Mouse (Mus musculus): ENCODE results near the gene Dgcr2. TPM values are rescaled to one million over a fixed set of nuclear protein-coding genes. Genes with fewer than 3 reads are reported as not detected.

Dgcr2 gene
- polyA plus RNA-seq, 1 experiment, result 152 TPM

DNA sequence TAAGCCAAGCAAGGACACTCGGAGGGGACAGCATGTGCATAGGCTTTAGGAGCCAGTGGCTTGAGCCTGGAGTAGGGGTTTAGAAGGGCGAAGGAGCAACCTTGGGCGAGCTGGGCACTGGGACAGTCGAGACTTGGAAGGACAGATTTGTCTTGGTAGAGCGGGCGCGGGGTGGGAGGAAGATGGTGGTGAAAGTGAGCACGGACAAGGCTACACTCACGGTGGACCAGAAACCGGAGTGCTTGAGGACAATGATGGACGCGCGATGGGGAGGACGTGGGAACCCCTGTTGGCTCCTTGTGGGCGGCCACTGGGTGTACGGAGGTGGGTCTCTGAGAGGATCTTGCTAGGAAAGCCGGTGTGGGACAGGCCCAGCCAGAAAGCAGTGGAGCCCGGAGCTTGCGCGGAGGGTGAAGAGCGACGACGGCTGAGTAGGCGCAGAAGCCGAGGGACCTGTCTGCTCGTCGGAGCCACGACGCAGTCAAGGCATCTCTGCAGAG, 100.5 kb downstream of the Dgcr2 start:
- Histone ChIP-seq H3K36me3 (ENCODE audit: control insufficient read depth, insufficient read depth, low read length) (no peaks in the 10 kb centered on the region; the same call in 1 of the 2 replicates), H3K4me3 (ENCODE audit: low read depth, low read length) (peak overlapping the region; percentile 64), H3K27me3 (ENCODE audit: control insufficient read depth, insufficient read depth, low read length) (peaks cover 56% of the 10 kb centered on the region), H3K4me1 (ENCODE audit: control insufficient read depth, insufficient read depth, insufficient read length, low read length) (peaks cover 14% of the 10 kb centered on the region), H3K27ac (ENCODE audit: insufficient read depth, low read depth, low read length) (peak overlapping the region; percentile 41)
- 11% methylated on average over 29 of the region's 29 CpGs for WGBS
- TF ChIP-seq CTCF (IDR thresholded peaks at IDR 0.05; ENCODE audit: extremely low read depth, insufficient read length, insufficient replicate concordance, low read depth, low read length), result no peak
- no peak for TF ChIP-seq POLR2A (IDR thresholded peaks at IDR 0.05; ENCODE audit: low read depth, low read length)

DNA sequence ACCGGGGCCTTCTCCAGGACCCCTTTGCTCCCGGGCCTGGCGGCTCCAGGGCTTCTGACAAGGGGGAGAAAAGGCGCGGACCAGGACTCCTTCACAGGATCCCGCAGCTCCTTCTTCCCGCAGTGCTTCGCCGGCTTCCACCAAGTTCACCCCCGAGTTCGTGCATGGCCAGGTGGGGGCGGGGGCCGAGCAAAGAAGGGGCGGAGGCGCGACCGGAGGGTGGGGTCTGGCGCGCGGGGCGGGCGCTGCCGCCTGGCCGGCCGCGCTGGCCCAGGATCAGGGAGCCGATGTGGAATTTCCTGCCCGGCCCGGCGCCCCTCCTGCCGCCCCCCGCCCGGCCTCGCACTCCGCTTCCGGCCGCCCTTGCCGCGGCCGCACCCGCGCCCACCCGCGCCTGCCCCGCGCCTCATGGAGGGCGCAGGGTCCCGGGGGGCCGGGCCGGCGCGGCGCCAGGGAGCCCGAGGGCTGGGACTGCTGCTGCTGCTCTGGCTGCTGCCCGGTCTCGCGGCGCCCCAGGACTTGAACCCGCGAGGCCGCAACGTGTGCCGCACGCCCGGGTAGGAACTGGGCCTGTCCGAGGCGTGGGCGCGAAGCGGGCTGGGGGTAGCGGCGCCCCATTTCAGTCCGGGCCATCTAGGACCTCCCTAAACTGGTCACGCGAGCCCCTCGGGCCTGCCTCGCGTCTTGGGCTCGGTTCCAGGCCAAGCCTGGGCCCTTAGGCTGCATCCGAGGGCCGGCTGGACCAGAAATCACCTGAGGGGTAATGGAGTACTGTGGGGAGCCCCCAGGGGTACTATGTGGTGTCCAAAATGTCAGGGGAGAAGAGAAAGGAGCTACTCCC, 101.2 kb downstream of the Dgcr2 start, which contains the start of gene Scarf2:
Gene Scarf2, plus strand, starts transcription at position 312 of the 841 bp plus-strand sequence.
- Histone ChIP-seq H3K4me1 (ENCODE audit: control insufficient read depth, insufficient read depth, insufficient read length, low read length) (0 out of 2 replicates have a peak, but pooled peaks cover 9% of the 10 kb centered on the region), H3K27ac (ENCODE audit: insufficient read depth, low read depth, low read length) (peak within 1 kb of the TSS; percentile 41), H3K27me3 (ENCODE audit: control insufficient read depth, insufficient read depth, low read length) (peaks cover 51% of the 10 kb centered on the region), H3K36me3 (ENCODE audit: control insufficient read depth, insufficient read depth, low read length) (peaks cover 7% of the 10 kb centered on the region), H3K4me3 (ENCODE audit: low read depth, low read length) (peak within 1 kb of the TSS; percentile 64)
- WGBS, result 5% methylated on average over 81 of the region's 81 CpGs
- TF ChIP-seq POLR2A (IDR thresholded peaks at IDR 0.05; ENCODE audit: low read depth, low read length) (no peak), CTCF (IDR thresholded peaks at IDR 0.05; ENCODE audit: extremely low read depth, insufficient read length, insufficient replicate concordance, low read depth, low read length) (no peak)

DNA sequence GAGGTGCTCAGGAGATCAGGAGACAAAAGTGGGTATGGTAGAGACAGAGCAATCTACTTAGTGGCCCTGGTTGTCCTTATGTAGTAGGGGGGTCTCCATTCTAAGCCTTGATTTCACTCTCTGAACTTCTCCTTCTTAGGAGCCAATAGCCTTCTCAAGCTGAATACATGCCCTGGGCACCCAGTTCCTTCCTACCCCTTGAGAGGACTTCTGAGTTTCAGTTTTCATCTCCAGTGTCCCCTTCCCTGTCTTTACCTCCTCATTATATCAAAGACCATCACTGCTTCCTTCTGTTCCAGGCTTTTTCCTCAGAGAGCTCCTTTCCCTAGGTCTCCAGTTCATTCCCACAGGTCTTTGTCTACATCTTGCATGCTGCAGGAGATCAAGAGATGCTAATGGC, 101.8 kb downstream of the Dgcr2 start:
- TF ChIP-seq CTCF (IDR thresholded peaks at IDR 0.05; ENCODE audit: extremely low read depth, insufficient read length, insufficient replicate concordance, low read depth, low read length), result no peak
- 0 out of 2 replicates have a peak, but pooled peaks cover 9% of the 10 kb centered on the region for H3K4me1 ChIP-seq (ENCODE audit: control insufficient read depth, insufficient read depth, insufficient read length, low read length)
- H3K36me3 ChIP-seq (ENCODE audit: control insufficient read depth, insufficient read depth, low read length), result peaks cover 10% of the 10 kb centered on the region
- H3K27ac ChIP-seq (ENCODE audit: insufficient read depth, low read depth, low read length), result no peak overlapping the region
- H3K4me3 ChIP-seq (ENCODE audit: low read depth, low read length), result peak overlapping the region; percentile 64; the same call in 1 of the 2 replicates
- H3K27me3 ChIP-seq (ENCODE audit: control insufficient read depth, insufficient read depth, low read length), result peaks cover 44% of the 10 kb centered on the region

DNA sequence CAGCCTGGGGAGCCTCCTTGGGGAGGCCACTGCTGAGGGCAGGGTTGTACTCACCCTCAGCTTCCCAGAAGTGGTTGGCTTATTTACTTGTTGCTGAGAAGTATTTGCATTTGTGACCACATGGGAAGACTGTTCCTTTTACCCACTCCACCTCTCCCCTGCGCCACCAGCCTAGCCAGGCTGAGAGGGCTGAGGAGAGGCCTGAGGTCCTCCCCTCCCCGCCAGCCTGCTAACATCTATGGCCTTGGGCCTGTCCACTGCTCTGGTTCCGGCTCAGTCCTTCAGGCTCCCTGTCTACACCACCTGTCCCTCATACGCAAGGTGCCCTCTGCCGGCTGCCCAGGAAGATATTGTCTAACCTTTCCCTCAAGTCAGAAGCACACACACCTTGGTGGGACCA, 102.7 kb downstream of the Dgcr2 start:
- H3K4me3 ChIP-seq (ENCODE audit: low read depth, low read length), result no peak overlapping the region
- TF ChIP-seq CTCF (IDR thresholded peaks at IDR 0.05; ENCODE audit: extremely low read depth, insufficient read length, insufficient replicate concordance, low read depth, low read length) (no peak), POLR2A (IDR thresholded peaks at IDR 0.05; ENCODE audit: low read depth, low read length) (no peak)
- H3K36me3 ChIP-seq (ENCODE audit: control insufficient read depth, insufficient read depth, low read length), result peaks cover 13% of the 10 kb centered on the region
- 68% methylated on average over 5 of the region's 5 CpGs for WGBS
- H3K27me3 ChIP-seq (ENCODE audit: control insufficient read depth, insufficient read depth, low read length), result peaks cover 39% of the 10 kb centered on the region
- 0 out of 2 replicates have a peak, but pooled peaks cover 9% of the 10 kb centered on the region for H3K4me1 ChIP-seq (ENCODE audit: control insufficient read depth, insufficient read depth, insufficient read length, low read length)
- no peak overlapping the region for H3K27ac ChIP-seq (ENCODE audit: insufficient read depth, low read depth, low read length)

DNA sequence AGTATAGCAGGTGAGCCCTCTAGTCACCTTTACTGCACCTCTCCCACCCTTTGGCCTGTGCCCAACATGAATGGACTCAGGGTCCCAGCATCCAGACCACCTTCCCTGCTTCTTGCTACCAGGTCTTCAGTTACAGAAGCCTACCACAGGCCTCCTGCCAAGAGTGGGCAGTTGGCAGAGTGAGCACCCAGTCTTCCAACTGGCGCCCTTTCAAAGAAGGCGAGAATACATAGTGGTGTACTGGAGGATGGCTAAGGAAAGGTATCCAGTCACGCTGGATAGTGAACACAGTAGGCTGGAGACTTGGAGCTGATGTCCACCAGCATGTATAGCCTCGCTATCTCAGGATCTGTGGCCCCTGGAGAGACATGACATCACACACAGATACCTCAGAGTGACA, 104.3 kb downstream of the Dgcr2 start:
- Histone ChIP-seq H3K36me3 (ENCODE audit: control insufficient read depth, insufficient read depth, low read length) (peaks cover 24% of the 10 kb centered on the region), H3K27me3 (ENCODE audit: control insufficient read depth, insufficient read depth, low read length) (peaks cover 28% of the 10 kb centered on the region), H3K4me3 (ENCODE audit: low read depth, low read length) (no peak overlapping the region), H3K4me1 (ENCODE audit: control insufficient read depth, insufficient read depth, insufficient read length, low read length) (0 out of 2 replicates have a peak, but pooled peaks cover 9% of the 10 kb centered on the region), H3K27ac (ENCODE audit: insufficient read depth, low read depth, low read length) (no peak overlapping the region)
- TF ChIP-seq POLR2A (IDR thresholded peaks at IDR 0.05; ENCODE audit: low read depth, low read length) (no peak), CTCF (IDR thresholded peaks at IDR 0.05; ENCODE audit: extremely low read depth, insufficient read length, insufficient replicate concordance, low read depth, low read length) (no peak)
- 89% methylated on average over 4 of the region's 4 CpGs for WGBS

DNA sequence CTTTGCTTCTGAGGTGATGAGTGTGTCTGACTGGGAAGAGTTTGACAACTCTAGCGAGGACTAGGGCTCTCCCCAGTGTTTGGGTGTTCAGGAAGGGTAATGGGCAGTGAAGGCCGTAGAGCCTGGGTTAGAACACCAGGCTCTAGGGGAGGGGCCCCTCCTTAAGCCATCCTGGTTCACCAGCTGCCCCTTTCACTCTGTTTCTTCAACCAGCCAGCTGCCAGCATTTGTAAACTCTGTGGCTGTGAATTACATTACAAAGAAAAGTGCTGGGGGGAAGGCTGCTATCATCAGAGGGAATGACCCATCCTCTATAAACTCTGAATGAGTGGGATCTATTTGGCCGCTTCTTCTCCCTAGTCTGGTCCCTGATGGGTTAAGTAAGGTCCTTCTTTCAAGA, 105.6 kb downstream of the Dgcr2 start:
- H3K27me3 ChIP-seq (ENCODE audit: control insufficient read depth, insufficient read depth, low read length), result peaks cover 16% of the 10 kb centered on the region
- no peak for TF ChIP-seq POLR2A (IDR thresholded peaks at IDR 0.05; ENCODE audit: low read depth, low read length)
- no peak overlapping the region for H3K27ac ChIP-seq (ENCODE audit: insufficient read depth, low read depth, low read length)
- H3K4me1 ChIP-seq (ENCODE audit: control insufficient read depth, insufficient read depth, insufficient read length, low read length), result 0 out of 2 replicates have a peak, but pooled peaks cover 6% of the 10 kb centered on the region
- WGBS, result 85% methylated on average over 3 of the region's 3 CpGs
- no peak overlapping the region for H3K4me3 ChIP-seq (ENCODE audit: low read depth, low read length)
- peaks cover 32% of the 10 kb centered on the region for H3K36me3 ChIP-seq (ENCODE audit: control insufficient read depth, insufficient read depth, low read length)

Other genes starting within 250 kb of the Dgcr2 start
- gene Med15, start 165.7 kb downstream of the Dgcr2 start, polyA plus RNA-seq (2012; rRNA removed), result 101 and 194 TPM in 2 replicates
- 34.8 and 60.9 TPM in 2 replicates for gene Klhl22, start 138.9 kb downstream of the Dgcr2 start, polyA plus RNA-seq (2012; rRNA removed)
- gene Scarf2, start 101.3 kb downstream of the Dgcr2 start, polyA plus RNA-seq (2012; rRNA removed), result 27.7 and 33.2 TPM in 2 replicates
- gene B830017H08Rik, start 65.4 kb downstream of the Dgcr2 start, polyA plus RNA-seq (2012; rRNA removed), result not detected in 2 replicates
- 4.1 and 13.0 TPM in 2 replicates for gene Car15, start 60.2 kb downstream of the Dgcr2 start, polyA plus RNA-seq (2012; rRNA removed)
- gene Gm20518, start 6.9 kb downstream of the Dgcr2 start, polyA plus RNA-seq (2012; rRNA removed), result 0.85 and 1.9 TPM in 2 replicates
- 0.08 TPM in 1 of 2 replicates, not detected in the other for gene Tssk1, start 4.3 kb downstream of the Dgcr2 start, polyA plus RNA-seq (2012; rRNA removed)
- not detected in 2 replicates for gene Tssk2, start 75 bp upstream of the Dgcr2 start, polyA plus RNA-seq (2012; rRNA removed)
- gene Ess2, start 12.8 kb upstream of the Dgcr2 start, polyA plus RNA-seq (2012; rRNA removed), result 6.6 and 15.8 TPM in 2 replicates
- gene Gsc2, start 16.5 kb upstream of the Dgcr2 start, polyA plus RNA-seq (2012; rRNA removed), result 0.36 TPM in 1 of 2 replicates, not detected in the other
- gene Slc25a1, start 29.7 kb upstream of the Dgcr2 start, polyA plus RNA-seq (2012; rRNA removed), result 204 and 328 TPM in 2 replicates
- gene Vpreb2, start 81.9 kb upstream of the Dgcr2 start, polyA plus RNA-seq (2012; rRNA removed), result not detected in 2 replicates
- 50.0 and 147 TPM in 2 replicates for gene Dgcr6, start 154.3 kb upstream of the Dgcr2 start, polyA plus RNA-seq (2012; rRNA removed)
- 26.1 and 89.7 TPM in 2 replicates for gene Prodh, start 191.6 kb upstream of the Dgcr2 start, polyA plus RNA-seq (2012; rRNA removed)
- gene Rtn4r, start 229.1 kb upstream of the Dgcr2 start, polyA plus RNA-seq (2012; rRNA removed), result 8.4 and 21.9 TPM in 2 replicates

Measured in small intestine, adult 2 months (tissue).